Mouse (Mus musculus) liver, adult 2 months (tissue): ENCODE results near the gene Sowahb. TPM values are rescaled to one million over a fixed set of nuclear protein-coding genes. Genes with fewer than 3 reads are reported as not detected.

Experiments
- DNase-seq: peaks from one replicate; pipeline ENCODE4 v3.0.0-alpha.2; 2011; ENCODE audit warnings: low read depth, low spot score; ENCODE audit errors: extremely low read depth
- H3K27ac ChIP-seq: fragments of 200-500 bp; replicated peaks from 2 replicates; pipeline ENCODE4 v1.5.1; 2012; ENCODE audit warnings: low read depth, mild to moderate bottlenecking, control low read depth, inconsistent platforms, low read length; ENCODE audit not compliant: insufficient read depth
- H3K27me3 ChIP-seq: fragments of 200-500 bp; 2 replicates; pipeline ENCODE4 v1.6.1; 2012; ENCODE audit warnings: mild to moderate bottlenecking, moderate library complexity, low read length, inconsistent platforms; ENCODE audit not compliant: control insufficient read depth, insufficient read depth
- H3K36me3 ChIP-seq: fragments of 200-500 bp; 2 replicates; pipeline ENCODE4 v1.6.1; 2012; ENCODE audit warnings: low read length, inconsistent platforms; ENCODE audit not compliant: control insufficient read depth, insufficient read depth
- H3K4me1 ChIP-seq: fragments of 200-500 bp; 2 replicates; pipeline ENCODE4 v1.6.1; 2011; ENCODE audit warnings: low read length; ENCODE audit not compliant: control insufficient read depth, insufficient read depth
- H3K4me3 ChIP-seq: fragments of 200-500 bp; 2 replicates; pipeline ENCODE4 v1.5.1; 2011; ENCODE audit warnings: low read depth, mild to moderate bottlenecking, control low read depth, low read length, moderate library complexity; ENCODE audit not compliant: insufficient read depth
- H3K79me2 ChIP-seq: fragments of 200-500 bp; 2 replicates; pipeline ENCODE4 v1.6.1; 2012; ENCODE audit warnings: inconsistent platforms, mild to moderate bottlenecking, low read length, moderate library complexity; ENCODE audit not compliant: control insufficient read depth, insufficient read depth
- H3K9ac ChIP-seq: fragments of 200-500 bp; 2 replicates; pipeline ENCODE4 v1.6.1; 2012; ENCODE audit warnings: low read depth, mild to moderate bottlenecking, control low read depth, inconsistent platforms, low read length
- CTCF ChIP-seq: fragments of 200-500 bp; IDR thresholded peaks from 2 replicates; pipeline ENCODE4 v1.5.1; 2011; ENCODE audit warnings: low read depth, low read length, control low read depth
- POLR2A ChIP-seq: fragments of 200-500 bp; IDR thresholded peaks from 2 replicates; pipeline ENCODE4 v1.6.1; 2011; ENCODE audit warnings: low read length, control low read depth; ENCODE audit not compliant: insufficient read depth; ENCODE audit errors: extremely low read depth
- whole genome bisulfite sequencing: fragments of 180-500 bp; shearing (Covaris S2); methylation state at CpG from one replicate; pipeline ENCODE4 v1.1.7; 2018; 5-methylcytosine and 5-hydroxymethylcytosine counted together
- polyA plus RNA-seq: library from polyadenylated mRNA; depleted of rRNA; stranded (reverse); fragments of >200 nt; gene quantifications from 2 replicates; pipeline ENCODE4 v1.2.3, GENCODE M21; 2012
- total RNA-seq: library from RNA; depleted of rRNA; stranded (reverse); fragments of >200 nt; gene quantifications from 2 replicates; pipeline ENCODE4 v1.2.3, GENCODE M21; 2014

Gene Sowahb
- total and polyA plus RNA-seq, 2 experiments: 1.2 to 3.4 TPM

- H3K4me1 ChIP-seq: peaks cover 46% of the 10 kb centered on the region
- peak overlapping the region; percentile 21 for H3K27ac ChIP-seq
- WGBS: 47% methylated on average over 5 of the region's 5 CpGs
- H3K4me3 ChIP-seq: no peak overlapping the region
- no peak overlapping the region for H3K9ac ChIP-seq
- H3K27me3 ChIP-seq: no peaks in the 10 kb centered on the region
- no peaks in the 10 kb centered on the region for H3K36me3 ChIP-seq
- DNase-seq: peak; percentile 69
- TF ChIP-seq CTCF: no peak
- no peak for TF ChIP-seq POLR2A
- no peaks in the 10 kb centered on the region for H3K79me2 ChIP-seq
These were observed 14.4 kb downstream of the Sowahb start for GRCm38 (mm10) chr5:93030411-93030810.

- WGBS: 33% methylated on average over 9 of the region's 9 CpGs
These were observed 17.6 kb downstream of the Sowahb start for GRCm38 (mm10) chr5:93027120-93027675.

GRCm38 (mm10) chr5:93026437-93027119, 18.2 kb downstream of the Sowahb start:
- peak overlapping the region; percentile 78 for H3K27ac ChIP-seq
- no peaks in the 10 kb centered on the region for H3K79me2 ChIP-seq
- no peak for TF ChIP-seq POLR2A
- no peaks in the 10 kb centered on the region for H3K36me3 ChIP-seq
- H3K27me3 ChIP-seq: no peaks in the 10 kb centered on the region
- no peak overlapping the region for H3K4me3 ChIP-seq
- H3K9ac ChIP-seq: no peak overlapping the region; the same call in 1 of the 2 replicates
- peaks cover 43% of the 10 kb centered on the region for H3K4me1 ChIP-seq
- 37% methylated on average over 4 of the region's 4 CpGs for WGBS
- DNase-seq: no peak

More at GRCm38 (mm10) chr5:93027120-93027675, 17.6 kb downstream of the Sowahb start:
- H3K36me3 ChIP-seq: no peaks in the 10 kb centered on the region
- peaks cover 46% of the 10 kb centered on the region for H3K4me1 ChIP-seq
- no peaks in the 10 kb centered on the region for H3K79me2 ChIP-seq
- peak; percentile 59 for DNase-seq
- TF ChIP-seq CTCF: no peak
- TF ChIP-seq POLR2A: no peak
- H3K27me3 ChIP-seq: no peaks in the 10 kb centered on the region
- H3K4me3 ChIP-seq: no peak overlapping the region
- H3K9ac ChIP-seq: no peak overlapping the region; the same call in 1 of the 2 replicates
- peak overlapping the region; percentile 78 for H3K27ac ChIP-seq

- Histone ChIP-seq H3K27me3 (no peaks in the 10 kb centered on the region), H3K4me3 (no peak overlapping the region), H3K79me2 (no peaks in the 10 kb centered on the region), H3K27ac (peak overlapping the region; percentile 92), H3K4me1 (peaks cover 32% of the 10 kb centered on the region), H3K9ac (no peak overlapping the region), H3K36me3 (no peaks in the 10 kb centered on the region)
- TF ChIP-seq CTCF (no peak), POLR2A (no peak)
- WGBS: 11% methylated on average over 7 of the region's 7 CpGs
- DNase-seq: peak; percentile 93
These were observed 20.0 kb downstream of the Sowahb start for GRCm38 (mm10) chr5:93024754-93025280.

- H3K36me3 ChIP-seq: no peaks in the 10 kb centered on the region
- H3K9ac ChIP-seq: no peak overlapping the region
- no peak overlapping the region for H3K4me3 ChIP-seq
- H3K27ac ChIP-seq: no peak overlapping the region
- H3K27me3 ChIP-seq: no peaks in the 10 kb centered on the region
- DNase-seq: peak; percentile 40
- peaks cover 25% of the 10 kb centered on the region for H3K4me1 ChIP-seq
- WGBS: 57% methylated on average over 7 of the region's 7 CpGs
- H3K79me2 ChIP-seq: no peaks in the 10 kb centered on the region
- TF ChIP-seq POLR2A (no peak), CTCF (no peak)
These were observed 22.6 kb downstream of the Sowahb start for GRCm38 (mm10) chr5:93022126-93022797.
